Mouse (Mus musculus) stomach, postnatal 0 days (tissue): ENCODE measurements around the gene Lamc2.

Experiments
- CTCF ChIP-seq: IDR thresholded peaks from 2 replicates; pipeline ENCODE4 v1.5.1; 2016; ENCODE audit warnings: antibody characterized with exemption, low read depth, mild to moderate bottlenecking, moderate library complexity
- EP300 ChIP-seq: optimal IDR thresholded peaks from 2 replicates; pipeline ENCODE3; 2016; ENCODE audit warnings: antibody characterized with exemption

- TF ChIP-seq CTCF (no peak), EP300 (no peak)
Observed at GRCm38 (mm10) chr1:153192379-153192778, 6.1 kb upstream of the Lamc2 start.
